Mouse (Mus musculus) MEL (cell line): ENCODE measurements at regions not wholly inside any gene's neighbourhood (a gene's known extent, or its start where the extent isn't known, plus 50 kb on each side); places are given as distances from the start of the nearest gene placed in this dataset.

Experiments used
- DNase-seq: peaks from one replicate; pipeline ENCODE4 v3.0.0; 2011; ENCODE audit warnings: low read depth, low spot score
- H3K27ac ChIP-seq: 2 replicates; pipeline ENCODE4 v1.5.1; 2012; ENCODE audit warnings: low read depth, mild to moderate bottlenecking, control low read depth, low read length, moderate library complexity; ENCODE audit not compliant: control insufficient read depth
- H3K27me3 ChIP-seq, 2 experiments: fragments of 150-350 bp in 1 of 2; sonication (generic) in 1 of 2; 2 replicates each; pipeline ENCODE4 v1.6.1; 2012; ENCODE audit warnings: low read length in 2 of 2, mild to moderate bottlenecking in 2 of 2, improper control_type of control experiment in 1 of 2, moderate library complexity in 1 of 2; ENCODE audit not compliant: insufficient read depth in 2 of 2, control insufficient read depth in 1 of 2
- H3K36me3 ChIP-seq, 2 experiments: 2 replicates each; pipeline ENCODE4 v1.6.1; 2012 to 2014; ENCODE audit warnings: low read length in 2 of 2, improper control_type of control experiment in 1 of 2, inconsistent platforms in 1 of 2, mild to moderate bottlenecking in 1 of 2; ENCODE audit not compliant: insufficient read depth in 2 of 2, control insufficient read depth in 1 of 2
- H3K4me1 ChIP-seq, 2 experiments: fragments of 150-350 bp in 1 of 2; sonication (generic) in 1 of 2; 2 replicates each; pipeline ENCODE4 v1.6.1; 2012; ENCODE audit warnings: low read length in 2 of 2, improper control_type of control experiment in 1 of 2, mild to moderate bottlenecking in 1 of 2; ENCODE audit not compliant: insufficient read depth in 2 of 2, control insufficient read depth in 1 of 2
- H3K4me3 ChIP-seq, 2 experiments: fragments of 150-350 bp in 1 of 2; sonication (generic) in 1 of 2; 2 replicates each; pipeline ENCODE4 v1.5.1; 2012; ENCODE audit warnings: low read depth in 2 of 2, low read length in 2 of 2, mild to moderate bottlenecking in 2 of 2, moderate library complexity in 2 of 2, control low read depth in 1 of 2, improper control_type of control experiment in 1 of 2; ENCODE audit not compliant: control insufficient read depth in 1 of 2, insufficient read depth in 1 of 2
- H3K79me2 ChIP-seq: 2 replicates; pipeline ENCODE4 v1.6.1; 2012; ENCODE audit warnings: mild to moderate bottlenecking, low read length, moderate library complexity; ENCODE audit not compliant: control insufficient read depth, poor library complexity, insufficient read depth
- H3K9ac ChIP-seq: 2 replicates; pipeline ENCODE4 v1.6.1; 2012; ENCODE audit warnings: low read depth, mild to moderate bottlenecking, control low read depth, low read length, moderate library complexity; ENCODE audit not compliant: control insufficient read depth, poor library complexity, severe bottlenecking
- H3K9me3 ChIP-seq: fragments of 150-350 bp; sonication (generic); replicated peaks from 2 replicates; pipeline ENCODE4 v1.6.1; 2012; ENCODE audit warnings: mild to moderate bottlenecking, low read length, improper control_type of control experiment, moderate library complexity; ENCODE audit not compliant: insufficient read depth
- BHLHE40 ChIP-seq: IDR thresholded peaks from 2 replicates; pipeline ENCODE4 v1.6.1; 2012; ENCODE audit warnings: low read depth, mild to moderate bottlenecking, inconsistent platforms, low read length, improper control_type of control experiment, borderline replicate concordance
- CHD1 ChIP-seq: IDR thresholded peaks from 2 replicates; pipeline ENCODE4 v1.6.1; 2012; ENCODE audit warnings: low read depth, mild to moderate bottlenecking, inconsistent platforms, low read length, improper control_type of control experiment
- CTCF ChIP-seq, 3 experiments: IDR thresholded peaks in 2 of 3; conservative IDR thresholded peaks in 1 of 3; 2 replicates each; pipeline ENCODE4 v1.5.1; 2011 to 2012; ENCODE audit warnings: low read length in 3 of 3, low read depth in 2 of 3, mild to moderate bottlenecking in 2 of 3, improper control_type of control experiment in 1 of 3, inconsistent platforms in 1 of 3, mixed read lengths in 1 of 3, moderate library complexity in 1 of 3; ENCODE audit not compliant: control insufficient read depth in 1 of 3, insufficient read depth in 1 of 3, poor library complexity in 1 of 3, severe bottlenecking in 1 of 3
- ELF1 ChIP-seq: IDR thresholded peaks from 2 replicates; pipeline ENCODE4 v1.6.1; 2014; ENCODE audit warnings: low read depth, mild to moderate bottlenecking, inconsistent platforms, low read length, improper control_type of control experiment, moderate library complexity
- EP300 ChIP-seq, 2 experiments: IDR thresholded peaks; 2 replicates each; pipeline ENCODE4 v1.6.1; 2011; ENCODE audit warnings: improper control_type of control experiment in 2 of 2, low read length in 2 of 2, low read depth in 1 of 2, mild to moderate bottlenecking in 1 of 2
- ETS1 ChIP-seq: IDR thresholded peaks from 2 replicates; pipeline ENCODE4 v1.6.1; 2012; ENCODE audit warnings: low read depth, mild to moderate bottlenecking, inconsistent platforms, low read length, improper control_type of control experiment, moderate library complexity
- GABPA ChIP-seq: IDR thresholded peaks from 2 replicates; pipeline ENCODE4 v1.6.1; 2012; ENCODE audit warnings: low read depth, mild to moderate bottlenecking, inconsistent platforms, low read length, improper control_type of control experiment, moderate library complexity
- GATA1 ChIP-seq: IDR thresholded peaks from 2 replicates; pipeline ENCODE4 v1.6.1; 2011; ENCODE audit warnings: low read depth, low read length, improper control_type of control experiment
- HCFC1 ChIP-seq: IDR thresholded peaks from 2 replicates; pipeline ENCODE4 v1.6.1; 2012; ENCODE audit warnings: low read depth, mild to moderate bottlenecking, inconsistent platforms, low read length, improper control_type of control experiment, moderate library complexity
- JUND ChIP-seq: IDR thresholded peaks from 2 replicates; pipeline ENCODE4 v1.6.1; 2011; ENCODE audit warnings: low read depth, mild to moderate bottlenecking, improper control_type of control experiment, low read length
- KAT2A ChIP-seq: conservative IDR thresholded peaks from 2 replicates; pipeline ENCODE4 v1.6.1; 2012; ENCODE audit warnings: low read depth, low read length, improper control_type of control experiment, inconsistent platforms
- MAFK ChIP-seq: IDR thresholded peaks from 2 replicates; pipeline ENCODE4 v1.6.1; 2011; ENCODE audit warnings: low read depth, mild to moderate bottlenecking, low read length, improper control_type of control experiment, borderline replicate concordance
- MAZ ChIP-seq: IDR thresholded peaks from 2 replicates; pipeline ENCODE4 v1.6.1; 2012; ENCODE audit warnings: low read depth, mild to moderate bottlenecking, inconsistent platforms, low read length, improper control_type of control experiment
- MEF2A ChIP-seq: IDR thresholded peaks from 2 replicates; pipeline ENCODE4 v1.6.1; 2014; ENCODE audit warnings: low read depth, mild to moderate bottlenecking, inconsistent platforms, low read length, improper control_type of control experiment; ENCODE audit not compliant: poor library complexity, insufficient replicate concordance, severe bottlenecking; ENCODE audit errors: extremely low read depth
- MYB ChIP-seq: IDR thresholded peaks from 2 replicates; pipeline ENCODE4 v1.6.1; 2011; ENCODE audit warnings: mild to moderate bottlenecking, low read depth, low read length, improper control_type of control experiment
- MYC ChIP-seq: IDR thresholded peaks from 2 replicates; pipeline ENCODE4 v1.6.1; 2011; ENCODE audit warnings: low read depth, mild to moderate bottlenecking, low read length, improper control_type of control experiment, moderate library complexity
- NELFE ChIP-seq: IDR thresholded peaks from 2 replicates; pipeline ENCODE4 v1.6.1; 2011; ENCODE audit warnings: low read depth, low read length, improper control_type of control experiment
- POLR2A ChIP-seq, 2 experiments: IDR thresholded peaks; 2 replicates each; pipeline ENCODE4 v1.6.1; 2011 to 2012; ENCODE audit warnings: low read length in 2 of 2, mild to moderate bottlenecking in 2 of 2, control low read depth in 1 of 2, improper control_type of control experiment in 1 of 2, low read depth in 1 of 2, moderate library complexity in 1 of 2; ENCODE audit not compliant: control insufficient read depth in 1 of 2, insufficient read depth in 1 of 2, poor library complexity in 1 of 2
- POLR2AphosphoS2 ChIP-seq: IDR thresholded peaks from 2 replicates; pipeline ENCODE4 v1.6.1; 2011; ENCODE audit warnings: low read length, improper control_type of control experiment
- POLR2AphosphoS5 ChIP-seq: IDR thresholded peaks from 2 replicates; pipeline ENCODE4 v1.6.1; 2012; ENCODE audit warnings: low read depth, borderline replicate concordance, mild to moderate bottlenecking, inconsistent platforms, low read length, moderate library complexity, mixed read lengths
- SIN3A ChIP-seq: IDR thresholded peaks from 2 replicates; pipeline ENCODE4 v1.6.1; 2012; ENCODE audit warnings: low read length, improper control_type of control experiment, inconsistent platforms
- TAL1 ChIP-seq: IDR thresholded peaks from 2 replicates; pipeline ENCODE4 v1.6.1; 2012; ENCODE audit warnings: mild to moderate bottlenecking, inconsistent platforms, low read length, moderate library complexity, mixed read lengths
- USF2 ChIP-seq, 2 experiments: IDR thresholded peaks; 2 replicates each; pipeline ENCODE4 v1.6.1; 2011 to 2012; ENCODE audit warnings: improper control_type of control experiment in 2 of 2, low read length in 2 of 2, borderline replicate concordance in 1 of 2, inconsistent platforms in 1 of 2, low read depth in 1 of 2, mild to moderate bottlenecking in 1 of 2; ENCODE audit not compliant: insufficient read depth in 1 of 2
- ZKSCAN1 ChIP-seq: IDR thresholded peaks from 2 replicates; pipeline ENCODE4 v1.6.1; 2012; ENCODE audit warnings: low read depth, mild to moderate bottlenecking, inconsistent platforms, low read length, improper control_type of control experiment, moderate library complexity
- ZMIZ1 ChIP-seq: IDR thresholded peaks from 2 replicates; pipeline ENCODE4 v1.6.1; 2012; ENCODE audit warnings: low read depth, mild to moderate bottlenecking, inconsistent platforms, low read length, improper control_type of control experiment, moderate library complexity
- ZNF384 ChIP-seq: IDR thresholded peaks from 2 replicates; pipeline ENCODE4 v1.6.1; 2012; ENCODE audit warnings: low read depth, mild to moderate bottlenecking, inconsistent platforms, low read length, improper control_type of control experiment

DNA sequence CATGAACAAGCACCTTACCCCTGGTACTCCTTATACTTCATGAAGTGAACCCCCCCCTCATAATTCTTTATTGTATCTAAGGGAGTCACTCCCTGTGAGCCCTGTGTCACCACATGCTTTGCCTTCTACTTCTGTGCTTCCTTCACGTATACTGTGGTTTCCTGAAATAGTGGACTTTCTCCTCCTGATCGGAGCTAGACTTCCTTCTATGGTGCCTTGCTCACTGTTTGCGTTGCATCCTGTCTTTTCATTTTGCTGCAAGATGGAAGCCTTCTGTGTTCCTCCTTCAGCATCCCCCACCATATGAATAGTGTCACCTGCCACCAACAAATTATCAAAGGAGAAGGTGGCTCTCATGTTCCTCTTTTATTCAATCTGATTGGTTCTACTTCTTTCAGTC is 391.1 kb downstream of the 1190002N15Rik start:
- H3K27ac ChIP-seq = no peak overlapping the region
- H3K27me3 ChIP-seq = no peaks in the 10 kb centered on the region
- DNase-seq = no peak
- TF ChIP-seq MYC (no peak), MAZ (no peak), KAT2A (no peak), POLR2AphosphoS2 (no peak), POLR2A (IDR thresholded peaks at IDR 0.05; ENCODE audit: control insufficient read depth in 1 of 2, insufficient read depth in 1 of 2, low read depth in 1 of 2, low read length in 2 of 2, poor library complexity in 1 of 2) (no peak), USF2 (IDR thresholded peaks at IDR 0.05; ENCODE audit: borderline replicate concordance in 1 of 2, insufficient read depth in 1 of 2, low read depth in 1 of 2, low read length in 2 of 2) (no peak), CTCF (IDR thresholded peaks at IDR 0.05 in 2 of 3, conservative IDR thresholded peaks at IDR 0.05 in 1 of 3; ENCODE audit: control insufficient read depth in 1 of 3, insufficient read depth in 1 of 3, low read depth in 2 of 3, low read length in 3 of 3, poor library complexity in 1 of 3, severe bottlenecking in 1 of 3) (no peak), ZKSCAN1 (no peak), SIN3A (no peak), MAFK (no peak)
- H3K4me1 ChIP-seq = no peaks in the 10 kb centered on the region
- no peaks in the 10 kb centered on the region for H3K9me3 ChIP-seq
- no peaks in the 10 kb centered on the region for H3K79me2 ChIP-seq
- no peaks in the 10 kb centered on the region for H3K36me3 ChIP-seq
- H3K9ac ChIP-seq = no peak overlapping the region
- H3K4me3 ChIP-seq = no peak overlapping the region

DNA sequence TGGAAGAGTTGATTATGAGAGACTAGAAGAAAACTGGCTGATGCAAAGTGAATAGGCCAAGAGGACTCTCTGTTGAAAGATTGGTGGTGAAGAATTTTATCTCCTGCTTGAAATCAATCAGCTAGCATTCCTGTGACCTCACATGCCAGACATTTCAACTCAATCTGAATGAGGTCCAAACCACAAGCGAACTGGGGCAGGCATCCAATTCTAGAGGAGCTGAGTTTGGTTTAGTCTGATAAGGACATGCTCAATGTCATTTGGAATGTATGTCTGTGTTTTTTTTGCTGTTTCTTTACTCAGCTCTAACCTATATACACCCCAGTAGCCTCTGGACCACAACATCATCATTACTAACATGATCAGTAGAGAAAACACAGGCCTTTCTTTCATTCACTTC is 401.4 kb downstream of the 1190002N15Rik start:
- DNase-seq = peak; percentile 5
- no peaks in the 10 kb centered on the region for H3K36me3 ChIP-seq
- H3K9me3 ChIP-seq = no peaks in the 10 kb centered on the region

DNA sequence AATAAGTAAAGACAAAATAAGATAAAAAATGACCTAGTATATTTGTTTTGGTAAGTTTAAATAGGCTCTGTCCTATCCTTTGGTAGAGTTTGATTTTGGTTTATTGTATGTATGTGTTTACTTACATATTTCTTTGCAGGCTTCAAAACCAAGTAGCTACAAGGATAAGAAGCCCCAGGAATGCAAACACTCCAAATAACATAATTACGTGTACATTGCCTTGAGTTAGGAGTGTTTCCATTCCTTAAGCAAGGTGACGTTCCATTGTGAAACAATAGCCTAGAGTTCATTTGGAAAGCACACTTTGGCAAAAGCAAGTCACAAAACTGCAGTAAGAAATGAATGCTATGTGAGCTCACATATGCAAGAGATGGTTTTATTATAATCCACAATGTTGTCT is 404.2 kb downstream of the 1190002N15Rik start:
- Histone ChIP-seq H3K27me3 (no peaks in the 10 kb centered on the region), H3K9ac (no peak overlapping the region), H3K79me2 (no peaks in the 10 kb centered on the region), H3K4me3 (no peak overlapping the region), H3K4me1 (no peaks in the 10 kb centered on the region), H3K9me3 (no peaks in the 10 kb centered on the region), H3K27ac (no peak overlapping the region), H3K36me3 (no peaks in the 10 kb centered on the region)
- DNase-seq = no peak
- TF ChIP-seq ZNF384 (no peak), ZMIZ1 (no peak), BHLHE40 (no peak), GATA1 (no peak), NELFE (no peak), MEF2A (no peak), KAT2A (no peak), TAL1 (no peak), MAZ (no peak), POLR2A (IDR thresholded peaks at IDR 0.05; ENCODE audit: control insufficient read depth in 1 of 2, insufficient read depth in 1 of 2, low read depth in 1 of 2, low read length in 2 of 2, poor library complexity in 1 of 2) (no peak), CHD1 (no peak), EP300 (IDR thresholded peaks at IDR 0.05; ENCODE audit: low read depth in 1 of 2, low read length in 2 of 2) (no peak), MYC (no peak), JUND (no peak), GABPA (no peak)

More for the DNA sequence above, 401.4 kb downstream of the 1190002N15Rik start:
- no peak overlapping the region for H3K9ac ChIP-seq
- no peaks in the 10 kb centered on the region for H3K27me3 ChIP-seq
- H3K4me3 ChIP-seq = no peak overlapping the region
- no peaks in the 10 kb centered on the region for H3K4me1 ChIP-seq
- H3K79me2 ChIP-seq = no peaks in the 10 kb centered on the region
- no peak overlapping the region for H3K27ac ChIP-seq
- TF ChIP-seq MEF2A (no peak), MAFK (no peak), POLR2AphosphoS2 (no peak), HCFC1 (no peak), ZMIZ1 (no peak), TAL1 (no peak), MYC (no peak), SIN3A (no peak), MYB (no peak), ETS1 (no peak), GATA1 (no peak), EP300 (IDR thresholded peaks at IDR 0.05; ENCODE audit: low read depth in 1 of 2, low read length in 2 of 2) (no peak), POLR2AphosphoS5 (no peak), ZKSCAN1 (no peak), ELF1 (no peak)
